Mouse (Mus musculus): Measurements from ENCODE around the gene Zfp786.
A peak's percentile ranks its signal among the peaks of the same experiment; 100 is the strongest.
"Not testable (repeated sequence)": the region's sequence is repeated elsewhere in the genome, so short reads cannot be mapped to it uniquely, and the experiment has no call there.

Zfp786 gene

GRCm38 (mm10) chr6:47830104-47831078 lies at the start of gene Zfp786:
TSS of gene Zfp786 (minus strand) at chr6:47830867.
- peak; percentile 97 for DNase-seq (ENCODE audit: low spot score)

DNA sequence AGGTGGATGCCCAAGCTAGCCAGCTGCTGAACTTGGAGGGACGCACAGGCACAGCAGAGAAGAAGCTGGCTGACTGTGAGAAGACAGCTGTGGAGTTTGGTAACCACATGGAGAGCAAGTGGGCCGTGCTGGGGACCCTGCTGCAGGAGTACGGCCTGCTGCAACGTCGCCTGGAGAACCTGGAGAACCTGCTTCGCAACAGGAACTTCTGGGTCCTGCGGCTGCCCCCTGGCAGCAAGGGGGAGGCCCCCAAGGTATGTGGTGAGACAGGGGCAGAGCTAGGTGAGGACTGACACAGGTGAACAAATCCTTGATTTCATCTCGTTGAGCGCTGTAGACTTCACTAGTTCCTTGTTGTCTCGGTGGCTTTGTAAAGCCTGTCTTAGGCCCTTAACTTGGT lies 49.5 kb upstream of the Zfp786 start:
- DNase-seq (ENCODE audit: low spot score): no peak

- no peak for DNase-seq (ENCODE audit: low spot score)
Observed at GRCm38 (mm10) chr6:47879049-47879716, 48.5 kb upstream of the Zfp786 start.

DNA sequence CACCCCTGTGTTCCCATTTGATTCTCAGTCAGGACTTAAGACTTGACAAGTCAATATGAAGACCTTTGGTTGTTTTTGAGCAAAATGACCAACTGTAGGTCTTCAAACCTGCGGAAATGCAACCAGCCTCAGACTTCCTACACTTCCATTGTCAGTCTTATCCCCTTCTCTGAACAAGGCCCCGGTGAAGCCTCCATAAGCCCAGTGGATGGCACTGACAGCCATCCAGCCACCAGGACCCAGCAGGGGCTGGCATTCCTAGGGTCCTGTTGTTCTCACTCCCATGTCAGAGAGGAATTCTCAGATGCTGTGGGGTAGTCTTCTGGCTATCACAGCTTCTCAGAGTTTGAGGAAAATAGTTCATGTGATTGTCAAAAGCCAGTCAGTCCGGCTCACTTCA lies 47.9 kb upstream of the Zfp786 start:
- DNase-seq (ENCODE audit: low spot score): no peak

GRCm38 (mm10) chr6:47878133-47878514 lies 47.5 kb upstream of the Zfp786 start:
- DNase-seq (ENCODE audit: low spot score): no peak

DNA sequence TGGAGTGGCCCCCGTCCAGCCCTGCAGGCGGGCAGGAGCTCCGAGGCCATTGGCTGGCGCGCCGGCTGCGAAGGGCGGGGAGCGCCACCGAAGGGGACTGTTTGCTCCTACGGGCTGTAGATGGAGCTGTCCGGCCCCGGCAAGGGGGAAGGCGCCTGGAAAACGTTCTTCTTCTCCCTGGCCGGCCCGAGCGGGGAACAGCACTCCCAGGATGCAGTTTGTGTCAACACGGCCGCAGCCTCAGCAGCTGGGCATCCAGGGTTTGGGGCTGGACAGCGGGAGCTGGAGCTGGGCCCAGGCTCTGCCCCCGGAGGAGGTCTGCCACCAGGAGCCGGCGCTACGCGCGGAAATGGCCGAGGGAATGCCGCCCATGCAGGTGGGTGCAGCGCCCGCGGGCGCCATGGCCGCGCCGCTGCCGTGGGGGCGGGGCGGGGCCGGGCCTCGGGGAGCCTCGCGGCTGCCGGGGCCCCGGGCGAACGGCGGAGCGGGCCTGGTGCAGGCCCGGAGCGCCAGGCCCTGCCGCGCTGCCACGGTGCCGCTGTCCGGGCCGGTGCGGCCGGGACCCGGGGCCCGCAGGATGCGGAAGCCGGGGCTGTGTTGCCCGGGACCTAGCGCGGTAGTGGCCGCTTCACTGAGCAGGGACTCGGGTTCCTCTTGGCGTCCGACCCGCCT lies 46.9 kb upstream of the Zfp786 start:
- DNase-seq (ENCODE audit: low spot score): peak; percentile 88

- DNase-seq (ENCODE audit: low spot score): no peak
Observed at GRCm38 (mm10) chr6:47877058-47877457, 46.4 kb upstream of the Zfp786 start, which contains the start of gene Zfp282. TSS of gene Zfp282 (plus strand) at chr6:47877204.

GRCm38 (mm10) chr6:47872266-47872665 lies 41.6 kb upstream of the Zfp786 start:
- DNase-seq (ENCODE audit: low spot score): no peak

DNA sequence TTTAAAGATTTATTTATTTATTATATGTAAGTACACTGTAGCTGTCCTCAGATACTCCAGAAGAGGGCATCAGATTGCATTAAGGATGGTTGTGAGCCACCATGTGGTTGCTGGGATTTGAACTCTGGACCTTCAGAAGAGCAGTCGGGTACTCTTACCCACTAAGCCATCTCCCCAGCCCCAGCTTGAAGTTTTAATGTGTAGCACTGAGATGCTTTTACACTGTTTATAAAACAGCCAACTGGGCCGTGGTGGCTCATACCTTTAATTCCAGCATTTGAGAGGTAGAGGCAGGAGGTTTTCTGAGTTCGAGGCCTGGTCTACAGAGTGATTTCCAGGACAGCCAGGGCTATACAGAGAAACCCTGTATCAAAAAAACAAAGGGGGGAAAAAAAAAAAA lies 27.1 kb upstream of the Zfp786 start:
- not testable (repeated sequence) for DNase-seq (ENCODE audit: low spot score)

GRCm38 (mm10) chr6:47857241-47857640 lies 26.6 kb upstream of the Zfp786 start:
- no peak for DNase-seq (ENCODE audit: low spot score)

DNA sequence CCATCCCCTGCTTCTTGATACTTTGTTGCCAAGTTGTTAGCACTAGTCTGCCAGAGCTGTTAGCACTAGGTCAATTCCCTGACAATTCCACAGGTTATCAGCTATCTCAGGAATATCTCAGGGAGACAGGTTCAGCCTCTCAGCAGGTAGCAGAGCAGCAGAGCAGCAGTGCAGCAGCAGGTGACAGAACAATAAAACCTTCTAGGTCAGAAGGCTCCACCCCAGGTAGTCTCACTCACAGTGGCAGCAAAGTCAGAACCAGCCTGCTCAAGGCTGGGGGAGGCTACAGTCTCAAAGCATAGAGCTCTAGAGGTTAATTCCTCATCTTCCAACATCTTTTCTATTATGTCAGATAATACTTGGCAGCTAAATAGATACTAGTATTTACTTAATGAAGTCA lies 15.1 kb upstream of the Zfp786 start:
- no peak for DNase-seq (ENCODE audit: low spot score)

DNA sequence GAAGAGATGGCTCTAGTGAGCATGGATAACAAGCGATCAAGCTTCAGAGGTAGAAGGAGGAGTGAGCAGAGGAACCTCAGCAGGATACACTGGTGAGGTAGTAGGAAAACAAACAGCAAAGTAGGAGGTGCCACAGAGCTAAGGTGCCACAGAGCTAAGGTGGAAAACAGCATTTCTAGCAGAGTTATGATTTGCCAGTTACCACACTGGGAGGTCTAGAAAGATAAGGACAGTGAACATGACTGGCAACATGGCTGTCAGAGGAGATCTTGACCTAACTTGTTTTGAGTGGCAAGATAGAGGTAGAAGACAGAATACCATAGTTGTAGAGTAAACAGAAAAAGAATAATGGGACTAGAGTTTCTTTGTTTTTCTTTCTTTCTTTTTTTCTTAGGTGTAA lies 11.7 kb upstream of the Zfp786 start:
- no peak for DNase-seq (ENCODE audit: low spot score)

- DNase-seq (ENCODE audit: low spot score): no peak
Observed at GRCm38 (mm10) chr6:47841831-47842230, 11.2 kb upstream of the Zfp786 start.

DNA sequence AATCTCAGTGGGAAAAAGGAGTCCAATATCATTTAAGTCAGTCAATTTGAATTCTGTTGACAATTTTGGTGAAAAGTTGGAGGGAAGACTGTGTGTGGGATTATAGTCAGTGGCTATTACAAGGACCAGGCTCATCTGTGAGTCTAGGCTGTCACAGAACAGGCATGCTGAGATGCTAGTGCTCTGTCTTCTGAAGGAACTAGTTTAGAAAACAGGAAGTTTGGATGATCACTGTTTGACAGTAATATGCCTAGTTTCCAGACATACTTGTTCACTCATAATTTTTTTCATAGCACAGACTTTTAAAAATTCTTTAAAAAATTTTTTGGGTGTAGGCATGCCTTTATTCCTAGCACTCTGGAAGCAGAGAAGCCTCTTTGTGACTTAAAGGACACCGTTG lies 10.4 kb upstream of the Zfp786 start:
- no peak for DNase-seq (ENCODE audit: low spot score)

DNA sequence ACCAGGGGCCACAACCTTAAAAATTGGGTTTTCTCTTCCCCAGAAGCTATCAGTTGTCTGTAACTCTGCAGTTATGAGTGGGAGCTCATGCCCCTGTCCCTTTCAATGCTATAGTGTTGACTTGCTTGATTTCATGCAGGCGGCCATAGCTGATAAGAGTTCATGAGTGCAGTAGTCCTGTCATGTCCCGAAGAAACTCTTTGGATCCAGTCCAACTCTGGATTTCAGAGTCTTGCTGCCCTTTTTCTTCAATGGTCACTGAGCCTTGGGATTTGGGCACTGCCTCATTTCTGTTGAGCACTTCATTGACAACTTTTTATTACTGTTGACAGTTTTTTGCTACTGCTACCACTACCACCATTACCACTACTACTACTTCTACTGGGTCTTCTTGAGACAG lies 7.0 kb upstream of the Zfp786 start:
- DNase-seq (ENCODE audit: low spot score): no peak

GRCm38 (mm10) chr6:47835984-47836521 lies 5.4 kb upstream of the Zfp786 start:
- DNase-seq (ENCODE audit: low spot score): peak; percentile 66

- DNase-seq (ENCODE audit: low spot score): peak; percentile 98
Observed at GRCm38 (mm10) chr6:47835482-47835983, 4.9 kb upstream of the Zfp786 start, which contains the start of gene Zfp398. TSS of gene Zfp398 (plus strand) at chr6:47835661.

- DNase-seq (ENCODE audit: low spot score): no peak
Observed at GRCm38 (mm10) chr6:47832220-47832619, 1.6 kb upstream of the Zfp786 start.

DNA sequence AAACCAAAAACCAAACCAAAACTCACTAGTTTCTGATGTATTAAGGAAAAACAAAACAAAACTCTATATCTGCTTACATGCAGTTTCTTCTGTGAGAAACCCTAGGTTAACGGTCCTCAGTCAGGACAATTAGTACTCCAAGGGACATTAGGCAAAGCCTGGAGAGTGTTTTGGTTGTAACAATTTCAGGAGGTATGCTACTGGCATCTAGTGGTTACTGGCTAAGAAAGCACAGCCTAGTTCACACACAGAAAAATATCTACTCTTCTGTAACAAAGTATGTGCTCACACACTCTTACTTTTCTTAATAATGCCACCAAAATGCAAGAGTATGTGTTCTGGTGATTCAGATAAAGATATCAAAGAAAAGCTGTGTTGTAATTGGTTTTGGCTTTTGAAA lies 1.7 kb downstream of the Zfp786 start:
- DNase-seq (ENCODE audit: low spot score): no peak

GRCm38 (mm10) chr6:47827462-47827861 lies 3.2 kb downstream of the Zfp786 start:
- no peak for DNase-seq (ENCODE audit: low spot score)

GRCm38 (mm10) chr6:47824241-47824640 lies 6.4 kb downstream of the Zfp786 start:
- no peak for DNase-seq (ENCODE audit: low spot score)

GRCm38 (mm10) chr6:47821776-47822175 lies 8.9 kb downstream of the Zfp786 start:
- no peak for DNase-seq (ENCODE audit: low spot score)
